In genomic region chr2:144544630-144545029, GRCm38 (mm10) we compare ENCODE assay signal across 15 mouse cellular contexts. TPM values are rescaled to one million over a fixed set of nuclear protein-coding genes. Genes with fewer than 3 reads are reported as not detected.
DNase-seq lines count a peak whose midpoint lies in the region; ATAC-seq and TF ChIP-seq lines count a peak whose summit lies in the region.
"Had no signal": no experiment of that assay in that cellular context is flagged by ENCODE, and none has a peak within 500 bp of the region (broad histone marks: within the 10 kb centered on the region; RNA-seq: fewer than 3 reads in every experiment).

No protein-coding gene starts in this region.

- H3K9ac ChIP-seq in intestine, embryonic 15.5 days = no peak overlapping the region
- no peak overlapping the region for H3K9ac ChIP-seq in intestine, postnatal 0 days (ENCODE audit: low read depth, low read length)
- no peak overlapping the region for H3K9ac ChIP-seq in kidney, embryonic 15.5 days
- H3K9ac ChIP-seq in liver, embryonic 12.5 days = no peak overlapping the region
- H3K9ac ChIP-seq: forebrain, embryonic 12.5 days; hindbrain, embryonic 14.5 days had no signal

- H3K9me3 ChIP-seq in intestine, embryonic 15.5 days = no peaks in the 10 kb centered on the region
- no peaks in the 10 kb centered on the region for H3K9me3 ChIP-seq in intestine, postnatal 0 days (ENCODE audit: control insufficient read depth)
- no peaks in the 10 kb centered on the region for H3K9me3 ChIP-seq in kidney, embryonic 15.5 days (replicated peaks)
- H3K9me3 ChIP-seq in liver, embryonic 12.5 days (replicated peaks) = no peaks in the 10 kb centered on the region
- H3K9me3 ChIP-seq: forebrain, embryonic 12.5 days had no signal

- peak; percentile 72; the same call in 1 of the 2 replicates for ATAC-seq in intestine, embryonic 15.5 days
- no peak for ATAC-seq in intestine, postnatal 0 days
- ATAC-seq in kidney, embryonic 15.5 days (replicated peaks; ENCODE audit: low FRiP score) = peak; percentile 79
- no peak for ATAC-seq in liver, embryonic 12.5 days

- peaks cover 5% of the 10 kb centered on the region; the same call in 1 of the 2 replicates for H3K36me3 ChIP-seq in intestine, embryonic 15.5 days
- peaks cover 40% of the 10 kb centered on the region for H3K36me3 ChIP-seq in intestine, postnatal 0 days (ENCODE audit: control insufficient read depth, insufficient read depth)
- peaks cover 71% of the 10 kb centered on the region for H3K36me3 ChIP-seq in kidney, embryonic 15.5 days
- H3K36me3 ChIP-seq in liver, embryonic 12.5 days = peaks cover 20% of the 10 kb centered on the region

- 74% methylated on average over 6 of the region's 6 CpGs for WGBS in intestine, embryonic 15.5 days
- WGBS in intestine, postnatal 0 days = 61% methylated on average over 6 of the region's 6 CpGs
- WGBS in kidney, embryonic 15.5 days = 65% methylated on average over 6 of the region's 6 CpGs
- WGBS in liver, embryonic 12.5 days (ENCODE audit: insufficient replicate concordance) = 75% methylated on average over 6 of the region's 6 CpGs

- DNase-seq in adrenal gland, postnatal 25 days = peak; percentile 6
- peak; percentile 33 for DNase-seq in lung, postnatal 36 days
- DNase-seq in gastrocnemius, adult 18-20 months (ENCODE audit: low spot score) = no peak
- DNase-seq: cerebellum, adult 11-12 months; gastrocnemius, postnatal 25 days; layer of hippocampus, adult 9-11 months; spleen, adult 18-20 months; thymus, postnatal 4 days had no signal

- H3K4me3 ChIP-seq in intestine, embryonic 15.5 days (replicated peaks) = no peak overlapping the region
- no peak overlapping the region for H3K4me3 ChIP-seq in intestine, postnatal 0 days (ENCODE audit: low read depth, low read length)
- H3K4me3 ChIP-seq in kidney, embryonic 15.5 days (replicated peaks) = no peak overlapping the region
- H3K4me3 ChIP-seq in liver, embryonic 12.5 days = no peak overlapping the region
- H3K4me3 ChIP-seq: forebrain, embryonic 12.5 days; myocyte had no signal

- no peak for TF ChIP-seq CTCF in intestine, postnatal 0 days (IDR thresholded peaks at IDR 0.05; ENCODE audit: low read depth)

- H3K4me2 ChIP-seq in intestine, embryonic 15.5 days (replicated peaks) = no peak overlapping the region
- no peak overlapping the region for H3K4me2 ChIP-seq in intestine, postnatal 0 days (replicated peaks; ENCODE audit: low read depth)
- H3K4me2 ChIP-seq in kidney, embryonic 15.5 days = 0 out of 2 replicates have a peak overlapping the region, but pooled peaks have one; percentile 5
- H3K4me2 ChIP-seq in liver, embryonic 12.5 days = no peak overlapping the region
- H3K4me2 ChIP-seq: forebrain, embryonic 12.5 days; hindbrain, embryonic 14.5 days had no signal

- no peaks in the 10 kb centered on the region for H3K4me1 ChIP-seq in intestine, embryonic 15.5 days (replicated peaks)
- no peaks in the 10 kb centered on the region for H3K4me1 ChIP-seq in intestine, postnatal 0 days (replicated peaks; ENCODE audit: control insufficient read depth, insufficient read depth, low read length)
- peaks cover 22% of the 10 kb centered on the region; the same call in 1 of the 2 replicates for H3K4me1 ChIP-seq in kidney, embryonic 15.5 days
- H3K4me1 ChIP-seq in liver, embryonic 12.5 days = no peaks in the 10 kb centered on the region
- H3K4me1 ChIP-seq: forebrain, embryonic 12.5 days had no signal

- no peak overlapping the region for H3K27ac ChIP-seq in intestine, embryonic 15.5 days
- H3K27ac ChIP-seq in intestine, postnatal 0 days (ENCODE audit: low read depth, low read length) = no peak overlapping the region
- H3K27ac ChIP-seq in kidney, embryonic 15.5 days = peak overlapping the region; percentile 73
- H3K27ac ChIP-seq in liver, embryonic 12.5 days = no peak overlapping the region
- H3K27ac ChIP-seq: forebrain, embryonic 12.5 days; hindbrain, embryonic 14.5 days had no signal

- H3K27me3 ChIP-seq in intestine, embryonic 15.5 days (replicated peaks) = no peaks in the 10 kb centered on the region
- H3K27me3 ChIP-seq in intestine, postnatal 0 days (replicated peaks; ENCODE audit: control insufficient read depth, insufficient read depth, low read length) = no peaks in the 10 kb centered on the region
- no peaks in the 10 kb centered on the region for H3K27me3 ChIP-seq in kidney, embryonic 15.5 days
- no peaks in the 10 kb centered on the region for H3K27me3 ChIP-seq in liver, embryonic 12.5 days (replicated peaks)
- H3K27me3 ChIP-seq: forebrain, embryonic 12.5 days had no signal

RNA-seq across cellular contexts. Expression of gene Rbbp9, which starts 6.0 kb away (rescaled TPM):
- polyA plus RNA-seq in intestine, embryonic 15.5 days (2015; fragmentation: Nextera tagmentation; extraction: Ambion mirVana) = 49.0 and 49.1 TPM in 2 replicates
- polyA plus RNA-seq in intestine, postnatal 0 days (2015; fragmentation: Nextera tagmentation; extraction: Ambion mirVana) = 17.6 and 18.3 TPM in 2 replicates
- 26.8 and 32.5 TPM in 2 replicates for total RNA-seq in adrenal gland, postnatal 25 days (2021)
- polyA plus RNA-seq in kidney, embryonic 15.5 days (2015; fragmentation: Nextera tagmentation; extraction: Ambion mirVana) = 78.2 and 80.7 TPM in 2 replicates
- total RNA-seq in gastrocnemius, adult 18-20 months (2021) = 1 to 10 TPM; 5.9 TPM
- 15.3 and 15.6 TPM in 2 replicates for polyA plus RNA-seq in liver, embryonic 12.5 days (2016; fragmentation: Nextera tagmentation; extraction: Ambion mirVana)

RNA-seq across cellular contexts. Expression of gene Sec23b, which starts 11.4 kb away (rescaled TPM):
- polyA plus RNA-seq in intestine, embryonic 15.5 days (2015; fragmentation: Nextera tagmentation; extraction: Ambion mirVana) = 100 and 101 TPM in 2 replicates
- 69.1 and 72.4 TPM in 2 replicates for polyA plus RNA-seq in intestine, postnatal 0 days (2015; fragmentation: Nextera tagmentation; extraction: Ambion mirVana)
- total RNA-seq in adrenal gland, postnatal 25 days (2021) = 64.0 and 66.2 TPM in 2 replicates
- polyA plus RNA-seq in kidney, embryonic 15.5 days (2015; fragmentation: Nextera tagmentation; extraction: Ambion mirVana) = 105 and 108 TPM in 2 replicates
- 10 to 100 TPM; 10.5 to 11.8 TPM for total RNA-seq in gastrocnemius, adult 18-20 months (2021)
- polyA plus RNA-seq in liver, embryonic 12.5 days (2016; fragmentation: Nextera tagmentation; extraction: Ambion mirVana) = 69.0 and 73.1 TPM in 2 replicates

RNA-seq across cellular contexts. Expression of gene Polr3f, which starts 17.1 kb away (rescaled TPM):
- 19.1 and 20.8 TPM in 2 replicates for polyA plus RNA-seq in intestine, embryonic 15.5 days (2015; fragmentation: Nextera tagmentation; extraction: Ambion mirVana)
- 6.7 and 8.1 TPM in 2 replicates for polyA plus RNA-seq in intestine, postnatal 0 days (2015; fragmentation: Nextera tagmentation; extraction: Ambion mirVana)
- total RNA-seq in adrenal gland, postnatal 25 days (2021) = 19.4 and 23.8 TPM in 2 replicates
- polyA plus RNA-seq in kidney, embryonic 15.5 days (2015; fragmentation: Nextera tagmentation; extraction: Ambion mirVana) = 26.1 and 30.0 TPM in 2 replicates
- total RNA-seq in gastrocnemius, adult 18-20 months (2021) = 1 to 10 TPM; 9.1 to 9.5 TPM
- 15.0 and 15.3 TPM in 2 replicates for polyA plus RNA-seq in liver, embryonic 12.5 days (2016; fragmentation: Nextera tagmentation; extraction: Ambion mirVana)

RNA-seq across cellular contexts. Expression of gene Dzank1, which starts 17.4 kb away (rescaled TPM):
- 1.5 and 1.7 TPM in 2 replicates for polyA plus RNA-seq in intestine, embryonic 15.5 days (2015; fragmentation: Nextera tagmentation; extraction: Ambion mirVana)
- 0.30 and 0.47 TPM in 2 replicates for polyA plus RNA-seq in intestine, postnatal 0 days (2015; fragmentation: Nextera tagmentation; extraction: Ambion mirVana)
- total RNA-seq in adrenal gland, postnatal 25 days (2021) = 1.8 and 5.0 TPM in 2 replicates
- polyA plus RNA-seq in kidney, embryonic 15.5 days (2015; fragmentation: Nextera tagmentation; extraction: Ambion mirVana) = 0.91 and 1.2 TPM in 2 replicates
- under 1 TPM; 0.27 to 0.52 TPM for total RNA-seq in gastrocnemius, adult 18-20 months (2021)
- 0.02 and 0.21 TPM in 2 replicates for polyA plus RNA-seq in liver, embryonic 12.5 days (2016; fragmentation: Nextera tagmentation; extraction: Ambion mirVana)

RNA-seq across cellular contexts. Expression of gene Smim26, which starts 49.2 kb away (rescaled TPM):
- polyA plus RNA-seq in intestine, embryonic 15.5 days (2015; fragmentation: Nextera tagmentation; extraction: Ambion mirVana) = 40.0 and 51.6 TPM in 2 replicates
- polyA plus RNA-seq in intestine, postnatal 0 days (2015; fragmentation: Nextera tagmentation; extraction: Ambion mirVana) = 48.0 and 51.8 TPM in 2 replicates
- total RNA-seq in adrenal gland, postnatal 25 days (2021) = 49.2 and 60.5 TPM in 2 replicates
- polyA plus RNA-seq in kidney, embryonic 15.5 days (2015; fragmentation: Nextera tagmentation; extraction: Ambion mirVana) = 39.4 and 42.4 TPM in 2 replicates
- 10 to 100 TPM; 75.6 to 87.0 TPM for total RNA-seq in gastrocnemius, adult 18-20 months (2021)
- 29.6 TPM in 2 replicates for polyA plus RNA-seq in liver, embryonic 12.5 days (2016; fragmentation: Nextera tagmentation; extraction: Ambion mirVana)

Comparison
In these comparisons a context has a peak if more than half of its experiments do, and no peak if none do; other contexts are left out.
1. ATAC-seq: peak in intestine, embryonic 15.5 days (single experiment) and kidney, embryonic 15.5 days (single experiment); none in intestine, postnatal 0 days (single experiment) and liver, embryonic 12.5 days (single experiment).